Mouse (Mus musculus) hindbrain, embryonic 15.5 days (tissue): ENCODE measurements around the gene Fgf11. TPM values are rescaled to one million over a fixed set of nuclear protein-coding genes. Genes with fewer than 3 reads are reported as not detected.

Source experiments
- ATAC-seq: fragments of 200-750 bp; cut with Nextera tagmentation; 2 replicates; pipeline ENCODE4 v1.8.0; 2017; ENCODE audit warnings: low read depth, moderate number of reproducible peaks, moderate TSS enrichment; ENCODE audit not compliant: low FRiP score
- H3K27ac ChIP-seq: fragments of 300-500 bp; sonication (generic); replicated peaks from 2 replicates; pipeline ENCODE4 v1.5.1; 2015; ENCODE audit warnings: mild to moderate bottlenecking, inconsistent platforms
- H3K27me3 ChIP-seq: fragments of 300-500 bp; sonication (generic); 2 replicates; pipeline ENCODE4 v1.6.1; 2015; ENCODE audit warnings: control low read depth, inconsistent platforms
- H3K36me3 ChIP-seq: fragments of 300-500 bp; sonication (generic); 2 replicates; pipeline ENCODE4 v1.6.1; 2015; ENCODE audit warnings: control low read depth, inconsistent platforms
- H3K4me1 ChIP-seq: fragments of 300-500 bp; sonication (generic); replicated peaks from 2 replicates; pipeline ENCODE4 v1.6.1; 2015; ENCODE audit warnings: control low read depth, inconsistent platforms
- H3K4me2 ChIP-seq: fragments of 300-500 bp; sonication (generic); 2 replicates; pipeline ENCODE4 v1.6.1; 2015; ENCODE audit warnings: moderate library complexity, mild to moderate bottlenecking, inconsistent platforms
- H3K4me3 ChIP-seq: fragments of 300-500 bp; sonication (generic); 2 replicates; pipeline ENCODE4 v1.5.1; 2015; ENCODE audit warnings: mild to moderate bottlenecking, inconsistent platforms
- H3K9ac ChIP-seq: fragments of 300-500 bp; sonication (generic); 2 replicates; pipeline ENCODE4 v1.6.1; 2015; ENCODE audit warnings: inconsistent platforms
- H3K9me3 ChIP-seq: fragments of 300-500 bp; sonication (generic); 2 replicates; pipeline ENCODE4 v1.6.1; 2016; ENCODE audit warnings: control low read depth, inconsistent platforms
- WGBS: fragments of 180-500 bp; shearing (Covaris S2); methylation state at CpG from one replicate; pipeline ENCODE4 v1.1.7; 2015; 5-methylcytosine and 5-hydroxymethylcytosine counted together
- polyA plus RNA-seq: library from polyadenylated mRNA; unstranded; fragments of >200 nt; fragmentation: Nextera tagmentation; extraction: Ambion mirVana; gene quantifications from 2 replicates; pipeline ENCODE4 v1.2.1, GENCODE M21; 2015

Fgf11 gene
- polyA plus RNA-seq, 1 experiment from 2014 or later, result 7.1 TPM

- Histone ChIP-seq H3K36me3 (no peaks in the 10 kb centered on the region), H3K4me1 (no peaks in the 10 kb centered on the region), H3K4me3 (no peak overlapping the region), H3K4me2 (no peak overlapping the region), H3K9me3 (no peaks in the 10 kb centered on the region), H3K9ac (no peak overlapping the region), H3K27me3 (peaks cover 16% of the 10 kb centered on the region), H3K27ac (no peak overlapping the region)
- ATAC-seq, result no peak
These were observed 8.6 kb upstream of the Fgf11 start for GRCm38 (mm10) chr11:69810280-69810679.

- WGBS, result 74% methylated on average over 2 of the region's 2 CpGs
- no peak overlapping the region for H3K4me3 ChIP-seq
- no peaks in the 10 kb centered on the region for H3K9me3 ChIP-seq
- H3K4me2 ChIP-seq, result no peak overlapping the region
- no peaks in the 10 kb centered on the region for H3K36me3 ChIP-seq
- H3K27me3 ChIP-seq, result peaks cover 24% of the 10 kb centered on the region
- H3K4me1 ChIP-seq, result peaks cover 25% of the 10 kb centered on the region
- H3K9ac ChIP-seq, result no peak overlapping the region
- no peak for ATAC-seq
- H3K27ac ChIP-seq, result no peak overlapping the region
These were observed 6.0 kb upstream of the Fgf11 start for GRCm38 (mm10) chr11:69807641-69808040.

- Histone ChIP-seq H3K9ac (no peak overlapping the region), H3K4me1 (peaks cover 38% of the 10 kb centered on the region), H3K4me2 (no peak overlapping the region), H3K36me3 (no peaks in the 10 kb centered on the region), H3K27ac (no peak overlapping the region), H3K27me3 (peaks cover 24% of the 10 kb centered on the region), H3K4me3 (no peak overlapping the region), H3K9me3 (no peaks in the 10 kb centered on the region)
- WGBS, result 78% methylated on average over 4 of the region's 4 CpGs
- ATAC-seq, result no peak
These were observed 4.7 kb upstream of the Fgf11 start for GRCm38 (mm10) chr11:69806378-69806777.

DNA sequence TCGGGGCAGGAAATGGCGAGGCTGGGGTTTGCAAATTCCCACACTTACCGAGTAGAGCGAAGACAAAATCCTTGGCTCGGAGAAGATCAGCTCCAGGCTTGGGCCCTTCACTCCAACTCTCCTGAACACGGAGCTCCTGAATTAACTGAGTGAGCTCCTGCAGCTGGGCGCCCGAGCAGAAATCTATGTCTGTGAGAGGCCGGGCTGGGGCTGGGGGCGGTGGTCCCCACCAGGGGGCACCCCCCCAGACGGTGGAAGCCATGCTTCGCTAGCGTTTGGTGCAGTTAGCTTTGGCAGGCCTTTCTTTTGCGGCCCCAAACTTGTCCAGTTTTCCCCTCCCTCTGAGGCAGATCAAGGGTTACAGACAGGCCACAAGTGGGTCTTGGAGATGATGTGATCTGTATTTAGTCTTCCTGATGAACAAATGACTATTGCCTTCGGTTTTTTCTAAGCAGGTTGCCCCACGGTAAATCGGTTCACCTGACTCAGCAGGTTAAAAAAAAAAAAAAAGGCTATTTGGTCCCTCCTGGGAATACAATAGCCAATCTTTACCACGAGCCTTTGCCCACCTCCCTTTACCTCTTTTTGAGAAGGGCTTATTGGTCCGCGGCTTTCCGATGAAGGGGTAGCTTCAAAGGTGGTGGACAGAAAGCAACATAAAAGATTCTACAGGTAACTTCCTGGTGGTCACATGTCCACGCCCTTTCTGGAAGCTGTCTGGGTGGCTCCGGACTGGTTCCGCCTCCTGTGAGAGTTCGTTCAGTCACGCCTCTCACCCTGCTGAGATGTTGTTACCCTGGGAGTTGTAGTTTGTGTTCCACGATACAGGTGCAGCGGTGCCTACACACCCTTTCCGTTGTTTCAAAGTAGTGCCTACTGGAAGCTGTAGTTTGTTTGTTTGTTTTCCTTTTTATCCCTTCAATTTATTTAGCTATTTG is 3.6 kb upstream of the Fgf11 start, which contains the start of gene Tmem102:
Gene Tmem102, minus strand, starts transcription at position 653 of the 938 bp plus-strand sequence.
- no peak for ATAC-seq
- H3K4me3 ChIP-seq, result peak within 1 kb of the TSS; percentile 69
- peaks cover 24% of the 10 kb centered on the region for H3K27me3 ChIP-seq
- peaks cover 45% of the 10 kb centered on the region for H3K4me1 ChIP-seq
- H3K27ac ChIP-seq, result no peak within 1 kb of the TSS
- WGBS, result 5% methylated on average over 29 of the region's 29 CpGs
- no peak within 1 kb of the TSS for H3K9ac ChIP-seq
- H3K9me3 ChIP-seq, result no peaks in the 10 kb centered on the region
- no peaks in the 10 kb centered on the region for H3K36me3 ChIP-seq
- H3K4me2 ChIP-seq, result peak within 1 kb of the TSS; percentile 94

- Histone ChIP-seq H3K4me1 (peaks cover 52% of the 10 kb centered on the region), H3K36me3 (no peaks in the 10 kb centered on the region), H3K9me3 (no peaks in the 10 kb centered on the region), H3K27ac (no peak overlapping the region), H3K9ac (no peak overlapping the region), H3K27me3 (peaks cover 24% of the 10 kb centered on the region), H3K4me3 (peak overlapping the region; percentile 69), H3K4me2 (peak overlapping the region; percentile 94)
- 6% methylated on average over 12 of the region's 12 CpGs for WGBS
- ATAC-seq, result no peak
These were observed 2.9 kb upstream of the Fgf11 start for GRCm38 (mm10) chr11:69804652-69804940.

GRCm38 (mm10) chr11:69803786-69804651 is 2.4 kb upstream of the Fgf11 start:
- H3K27ac ChIP-seq, result peak overlapping the region; percentile 78
- peak overlapping the region; percentile 94 for H3K4me2 ChIP-seq
- H3K27me3 ChIP-seq, result peaks cover 24% of the 10 kb centered on the region
- H3K9ac ChIP-seq, result peak overlapping the region; percentile 69
- H3K4me3 ChIP-seq, result peak overlapping the region; percentile 69
- ATAC-seq, result peak; percentile 45
- peaks cover 58% of the 10 kb centered on the region for H3K4me1 ChIP-seq
- H3K9me3 ChIP-seq, result no peaks in the 10 kb centered on the region
- 1% methylated on average over 60 of the region's 60 CpGs for WGBS
- H3K36me3 ChIP-seq, result no peaks in the 10 kb centered on the region

GRCm38 (mm10) chr11:69803328-69803727 is 1.7 kb upstream of the Fgf11 start:
- Histone ChIP-seq H3K36me3 (no peaks in the 10 kb centered on the region), H3K4me3 (peak overlapping the region; percentile 69), H3K27ac (peak overlapping the region; percentile 78), H3K9ac (peak overlapping the region; percentile 69), H3K4me1 (peaks cover 61% of the 10 kb centered on the region), H3K9me3 (no peaks in the 10 kb centered on the region), H3K27me3 (peaks cover 24% of the 10 kb centered on the region), H3K4me2 (peak overlapping the region; percentile 94)
- 2% methylated on average over 12 of the region's 12 CpGs for WGBS
- ATAC-seq, result no peak

DNA sequence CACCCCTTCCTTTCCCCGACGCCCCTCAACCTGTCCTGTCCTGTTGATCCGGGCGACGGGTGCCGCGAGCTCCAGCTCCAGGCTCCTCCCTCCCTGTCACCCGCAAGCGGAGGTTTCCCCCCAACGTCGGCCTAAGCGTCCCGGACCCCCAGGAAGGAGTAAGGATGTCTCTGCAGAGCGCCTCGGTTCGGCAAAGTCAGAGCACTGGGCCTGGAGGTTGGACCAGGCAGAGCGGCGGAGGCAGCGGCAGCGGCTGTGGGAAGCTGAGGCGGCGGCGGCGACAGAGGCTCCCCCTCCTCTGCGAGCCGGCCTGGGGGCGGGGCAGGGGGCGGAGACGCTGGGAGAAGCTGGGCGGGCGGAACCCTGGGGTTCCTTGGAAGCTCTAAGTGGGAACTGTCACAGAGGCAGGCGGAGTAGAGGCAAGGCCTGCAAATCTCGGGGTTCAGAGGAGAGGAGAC is 1.0 kb upstream of the Fgf11 start:
- Histone ChIP-seq H3K4me1 (peaks cover 61% of the 10 kb centered on the region), H3K4me2 (peak overlapping the region; percentile 94), H3K9ac (peak overlapping the region; percentile 69)

DNA sequence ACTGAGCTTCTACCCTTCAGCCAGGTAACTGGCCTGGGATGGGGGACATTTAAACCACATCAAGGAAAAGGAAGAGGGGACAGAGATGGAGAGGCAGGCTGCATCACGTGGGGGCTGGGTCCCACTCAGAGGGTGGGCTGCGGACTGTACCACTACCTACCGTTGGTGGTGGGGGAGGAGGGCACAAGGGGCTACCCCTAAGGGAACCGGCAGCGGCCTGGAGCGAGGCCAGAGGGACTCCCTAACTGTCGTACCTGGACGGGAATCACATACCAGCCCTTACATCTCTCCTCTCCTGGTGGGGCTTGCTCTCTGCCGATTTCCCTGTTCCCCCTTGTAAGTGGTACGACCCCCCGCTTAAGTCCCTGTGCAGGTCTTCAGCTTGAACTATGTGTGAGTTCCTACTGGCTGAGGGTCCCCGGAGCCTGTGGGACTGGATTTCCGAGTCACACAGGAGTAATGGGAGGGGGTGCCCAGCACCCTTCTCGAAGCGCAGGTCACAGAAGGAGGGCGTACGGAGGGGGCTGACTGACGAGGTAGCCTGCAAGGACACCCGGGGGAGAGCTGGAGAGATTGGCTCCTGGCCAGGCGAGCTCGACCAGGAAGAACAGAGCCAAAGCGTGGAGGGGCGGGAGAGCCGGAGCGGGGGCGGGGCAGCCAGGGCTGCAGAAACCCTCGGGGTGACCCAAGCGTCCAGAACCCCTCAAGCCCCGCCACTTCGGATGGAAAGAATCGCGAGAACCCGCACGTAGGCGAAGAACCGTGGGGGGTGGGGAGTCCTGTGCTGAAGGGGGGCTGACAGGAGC is 1.1 kb downstream of the Fgf11 start:
- Histone ChIP-seq H3K9me3 (no peaks in the 10 kb centered on the region), H3K36me3 (no peaks in the 10 kb centered on the region), H3K27me3 (peaks cover 14% of the 10 kb centered on the region), H3K4me1 (peaks cover 66% of the 10 kb centered on the region), H3K27ac (peak overlapping the region; percentile 96), H3K9ac (peak overlapping the region; percentile 69), H3K4me3 (peak overlapping the region; percentile 69), H3K4me2 (peak overlapping the region; percentile 94)
- 0% methylated on average over 36 of the region's 36 CpGs for WGBS
- ATAC-seq, result peak; percentile 81

More for the DNA sequence above, 1.0 kb upstream of the Fgf11 start:
- peak; percentile 25; the same call in 1 of the 2 replicates for ATAC-seq
- H3K27ac ChIP-seq, result peak overlapping the region; percentile 78
- H3K27me3 ChIP-seq, result peaks cover 24% of the 10 kb centered on the region
- no peaks in the 10 kb centered on the region for H3K36me3 ChIP-seq
- WGBS, result 0% methylated on average over 33 of the region's 33 CpGs
- no peaks in the 10 kb centered on the region for H3K9me3 ChIP-seq
- H3K4me3 ChIP-seq, result peak overlapping the region; percentile 69

GRCm38 (mm10) chr11:69800138-69800391 is 1.6 kb downstream of the Fgf11 start:
- peak; percentile 2; the same call in 1 of the 2 replicates for ATAC-seq
- Histone ChIP-seq H3K4me1 (peaks cover 70% of the 10 kb centered on the region), H3K27me3 (peaks cover 10% of the 10 kb centered on the region), H3K36me3 (no peaks in the 10 kb centered on the region), H3K4me3 (peak overlapping the region; percentile 69), H3K9me3 (no peaks in the 10 kb centered on the region), H3K27ac (peak overlapping the region; percentile 96), H3K4me2 (peak overlapping the region; percentile 94), H3K9ac (peak overlapping the region; percentile 69)
- WGBS, result 1% methylated on average over 11 of the region's 11 CpGs

DNA sequence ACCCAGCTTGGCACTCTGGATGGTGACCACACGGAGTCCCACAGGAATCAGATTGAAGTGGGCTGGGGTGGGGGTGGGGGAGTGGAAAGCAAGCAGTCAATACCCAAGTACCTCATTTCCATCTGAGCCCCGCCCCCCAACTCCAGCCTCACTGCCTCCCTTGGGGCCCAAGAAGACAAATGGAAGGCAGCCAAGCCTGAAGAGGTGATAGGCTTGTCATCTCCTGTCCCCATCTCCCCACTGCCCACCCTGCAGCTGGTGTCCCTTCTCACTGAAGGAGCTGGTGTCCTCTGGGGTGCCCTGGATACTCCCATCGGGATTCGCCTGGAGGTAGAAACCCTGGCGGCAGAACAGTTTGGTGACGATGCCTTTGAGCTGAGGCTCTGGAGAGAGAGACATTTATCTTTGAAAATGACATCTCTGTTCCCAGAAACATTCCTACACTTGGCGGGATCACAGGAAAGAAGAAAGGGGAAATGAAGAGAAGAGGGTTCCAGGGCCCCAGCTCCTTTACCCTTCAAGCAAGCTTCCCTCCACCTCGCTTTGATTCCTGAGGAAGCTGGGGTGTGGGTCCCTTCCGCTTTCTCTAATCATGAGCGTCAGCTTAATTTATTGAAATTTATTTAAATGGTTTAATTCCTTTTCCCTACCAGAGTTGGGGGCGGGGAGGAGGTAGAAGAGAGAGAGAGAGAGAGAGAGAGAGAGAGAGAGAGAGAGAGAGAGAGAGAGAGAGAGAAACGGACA is 2.1 kb downstream of the Fgf11 start:
- Histone ChIP-seq H3K27me3 (peaks cover 5% of the 10 kb centered on the region), H3K4me3 (peak overlapping the region; percentile 69), H3K4me2 (peak overlapping the region; percentile 94), H3K27ac (peak overlapping the region; percentile 96), H3K36me3 (no peaks in the 10 kb centered on the region), H3K4me1 (peaks cover 68% of the 10 kb centered on the region), H3K9me3 (no peaks in the 10 kb centered on the region), H3K9ac (peak overlapping the region; percentile 69)
- no peak for ATAC-seq
- 15% methylated on average over 12 of the region's 12 CpGs for WGBS
